Mouse (Mus musculus) lung, adult 2 months (tissue): ENCODE data around the gene Ralgps2.

ENCODE experiments used
- CTCF ChIP-seq: fragments of 200-500 bp; IDR thresholded peaks from 2 replicates; pipeline ENCODE4 v1.5.1; 2011; ENCODE audit warnings: mild to moderate bottlenecking, low read length, control low read depth; ENCODE audit not compliant: insufficient read depth
- POLR2A ChIP-seq: fragments of 200-500 bp; IDR thresholded peaks from 2 replicates; pipeline ENCODE4 v1.6.1; 2011; ENCODE audit warnings: low read depth, mild to moderate bottlenecking, control low read depth, low read length, borderline replicate concordance; ENCODE audit errors: extremely low read depth

- TF ChIP-seq CTCF: no peak
- TF ChIP-seq POLR2A: no peak
Observed at GRCm38 (mm10) chr1:156796251-156796650, 143.2 kb downstream of the Ralgps2 start.
